Comparison of ENCODE assay signal across 8 mouse cellular contexts in the genomic region with DNA sequence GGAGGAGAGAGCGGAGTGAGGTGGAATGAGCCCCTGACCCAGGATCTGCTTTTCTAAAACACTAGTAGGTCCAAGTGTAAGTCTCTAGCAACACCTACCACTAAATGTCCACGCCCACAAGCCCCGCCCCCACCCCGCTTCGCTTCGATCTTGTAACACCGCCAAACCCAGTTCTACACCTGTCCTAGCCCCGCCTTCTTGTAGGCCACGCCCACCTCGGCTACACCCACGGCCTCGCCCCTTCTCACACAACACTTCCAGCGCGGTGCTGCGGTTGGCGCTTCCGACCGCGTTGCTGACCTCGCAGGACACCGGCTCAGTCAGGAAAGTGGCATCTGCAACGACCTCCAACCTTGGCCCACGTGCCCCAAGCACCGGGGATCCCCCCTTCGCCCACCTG. TPM values are rescaled to one million over a fixed set of nuclear protein-coding genes. Genes with fewer than 3 reads are reported as not detected.
A peak's percentile ranks its signal among the peaks of the same experiment; 100 is the strongest.
DNase-seq lines count a peak whose midpoint lies in the region; ATAC-seq and TF ChIP-seq lines count a peak whose summit lies in the region.

No protein-coding gene starts in this region.

- peak overlapping the region in 1 of 3 experiments; percentile 16 for H3K4me3 ChIP-seq in CH12.LX (replicated peaks in 1 of 3; ENCODE audit: low read depth in 2 of 3, low read length in 2 of 3, poor library complexity in 1 of 3)
- H3K4me3 ChIP-seq in hindbrain, embryonic 15.5 days: peak overlapping the region; percentile 20
- H3K4me3 ChIP-seq in liver, embryonic 14.5 days (ENCODE audit: insufficient read depth in 1 of 2, low read depth in 2 of 2, low read length in 2 of 2): no peak overlapping the region; a peak in 1 of 4 replicates
- H3K4me3 ChIP-seq in neural tube, embryonic 12.5 days: 0 out of 2 replicates have a peak overlapping the region, but pooled peaks have one; percentile 2

- TF ChIP-seq POLR2A in CH12.LX (IDR thresholded peaks at IDR 0.05; ENCODE audit: low read depth, low read length): no peak

- H3K4me1 ChIP-seq in CH12.LX (ENCODE audit: control insufficient read depth in 1 of 2, insufficient read depth in 2 of 2): peaks cover 16 to 31% of the 10 kb centered on the region in 2 experiments
- peaks cover 35% of the 10 kb centered on the region for H3K4me1 ChIP-seq in hindbrain, embryonic 15.5 days (replicated peaks)
- H3K4me1 ChIP-seq in liver, embryonic 14.5 days (replicated peaks; ENCODE audit: control insufficient read depth in 2 of 2, insufficient read depth in 2 of 2, low read length in 1 of 2): no peaks in the 10 kb centered on the region
- H3K4me1 ChIP-seq in neural tube, embryonic 12.5 days: peaks cover 36% of the 10 kb centered on the region

- 3% methylated on average over 25 of the region's 25 CpGs for WGBS in hindbrain, embryonic 15.5 days
- WGBS in liver, embryonic 14.5 days (ENCODE audit: insufficient replicate concordance): 2% methylated on average over 25 of the region's 25 CpGs
- 3% methylated on average over 25 of the region's 25 CpGs for WGBS in neural tube, embryonic 12.5 days

- TF ChIP-seq RAD21 in CH12.LX (IDR thresholded peaks at IDR 0.05; ENCODE audit: low read depth, low read length): no peak

- dilution Hi-C loops in CH12.LX (cut with MboI; ENCODE audit: extremely low pct_ligation_motif_present, extremely low pct_unique_long_range_greater_than_20kb, low sequenced_read_pairs): no loop called here

- H3K9ac ChIP-seq in CH12.LX (ENCODE audit: insufficient read depth, low read depth): no peak overlapping the region
- H3K9ac ChIP-seq in hindbrain, embryonic 15.5 days: no peak overlapping the region
- no peak overlapping the region for H3K9ac ChIP-seq in liver, embryonic 14.5 days (replicated peaks)
- no peak overlapping the region for H3K9ac ChIP-seq in neural tube, embryonic 12.5 days

- no peaks in the 10 kb centered on the region for H3K36me3 ChIP-seq in CH12.LX (replicated peaks in 1 of 2; ENCODE audit: control insufficient read depth in 1 of 2, insufficient read depth in 1 of 2, low read length in 1 of 2)
- no peaks in the 10 kb centered on the region for H3K36me3 ChIP-seq in hindbrain, embryonic 15.5 days
- H3K36me3 ChIP-seq in liver, embryonic 14.5 days (replicated peaks; ENCODE audit: control insufficient read depth, insufficient read depth, low read depth): no peaks in the 10 kb centered on the region
- H3K36me3 ChIP-seq in neural tube, embryonic 12.5 days: no peaks in the 10 kb centered on the region

- no peak for TF ChIP-seq CTCF in CH12.LX (conservative IDR thresholded peaks at IDR 0.05 in 1 of 2, IDR thresholded peaks at IDR 0.05 in 1 of 2; ENCODE audit: low read depth in 2 of 2, low read length in 2 of 2)
- no peak for TF ChIP-seq CTCF in liver, embryonic 14.5 days (IDR thresholded peaks at IDR 0.05; ENCODE audit: low read depth)

- in situ Hi-C loops in CH12.LX (cut with MboI; ENCODE audit: low pct_ligation_motif_present, low pct_unique_long_range_greater_than_20kb, low sequenced_read_pairs): no loop called here

- ATAC-seq in hindbrain, embryonic 15.5 days (ENCODE audit: low FRiP score, low read depth): no peak
- ATAC-seq in liver, embryonic 14.5 days (ENCODE audit: insufficient read depth): no peak
- ATAC-seq in neural tube, embryonic 12.5 days (ENCODE audit: low FRiP score, low read depth): no peak
- no peak for ATAC-seq in frontal cortex, adult (ENCODE audit: low TSS enrichment)

- H3K27me3 ChIP-seq in CH12.LX (replicated peaks): peaks cover 87% of the 10 kb centered on the region
- peaks cover 49% of the 10 kb centered on the region for H3K27me3 ChIP-seq in hindbrain, embryonic 15.5 days
- peaks cover 57% of the 10 kb centered on the region for H3K27me3 ChIP-seq in liver, embryonic 14.5 days (ENCODE audit: control insufficient read depth, insufficient read depth, low read length)
- peaks cover 63% of the 10 kb centered on the region for H3K27me3 ChIP-seq in neural tube, embryonic 12.5 days (replicated peaks)

- H3K27ac ChIP-seq in CH12.LX (ENCODE audit: insufficient read depth, low read depth): no peak overlapping the region
- no peak overlapping the region for H3K27ac ChIP-seq in hindbrain, embryonic 15.5 days (replicated peaks)
- H3K27ac ChIP-seq in liver, embryonic 14.5 days: no peak overlapping the region
- H3K27ac ChIP-seq in neural tube, embryonic 12.5 days: no peak overlapping the region

- H3K79me2 ChIP-seq in CH12.LX (replicated peaks; ENCODE audit: control insufficient read depth, extremely low read depth, insufficient read depth, poor library complexity, severe bottlenecking): no peaks in the 10 kb centered on the region

- TF ChIP-seq EP300 in CH12.LX (IDR thresholded peaks at IDR 0.05; ENCODE audit: low read length): no peak
- TF ChIP-seq EP300 in liver, embryonic 14.5 days (IDR thresholded peaks at IDR 0.05; ENCODE audit: low read depth): no peak

- DNase-seq in A20 (ENCODE audit: low read depth, low spot score) (peak; percentile 83), CH12.LX (ENCODE audit: extremely low read depth) (peak; percentile 61), MN1 (ENCODE audit: low spot score) (no peak)
- DNase-seq in liver, embryonic 14.5 days (ENCODE audit: low read depth in 3 of 3, low spot score in 3 of 3): peak in 1 of 3 experiments; percentile 24
- no peak for DNase-seq in right cerebral cortex, adult 2 months (ENCODE audit: low spot score in 2 of 2)

- no peaks in the 10 kb centered on the region for H3K9me3 ChIP-seq in CH12.LX (replicated peaks; ENCODE audit: low read length)
- H3K9me3 ChIP-seq in hindbrain, embryonic 15.5 days: no peaks in the 10 kb centered on the region
- H3K9me3 ChIP-seq in liver, embryonic 14.5 days (ENCODE audit: control insufficient read depth, low read length): no peaks in the 10 kb centered on the region
- H3K9me3 ChIP-seq in neural tube, embryonic 12.5 days: no peaks in the 10 kb centered on the region

- peak overlapping the region; percentile 70 for H3K4me2 ChIP-seq in CH12.LX (ENCODE audit: insufficient read depth, low read depth, poor library complexity, severe bottlenecking)
- H3K4me2 ChIP-seq in hindbrain, embryonic 15.5 days: peak overlapping the region; percentile 42
- peak overlapping the region; percentile 24; the same call in 1 of the 2 replicates for H3K4me2 ChIP-seq in liver, embryonic 14.5 days (ENCODE audit: low read depth)
- peak overlapping the region; percentile 31 for H3K4me2 ChIP-seq in neural tube, embryonic 12.5 days (replicated peaks)

TF ChIP-seq in CH12.LX, 34 proteins besides CTCF, POLR2A, EP300 and RAD21 (continues in another document):
- TF ChIP-seq MXI1 (IDR thresholded peaks at IDR 0.05; ENCODE audit: low read depth, low read length) (no peak), MAX (IDR thresholded peaks at IDR 0.05; ENCODE audit: low read length) (0 out of 2 replicates have a peak, but pooled peaks have one; percentile 25), RCOR1 (conservative IDR thresholded peaks at IDR 0.05; ENCODE audit: low read depth, low read length) (no peak), CHD1 (IDR thresholded peaks at IDR 0.05; ENCODE audit: low read depth, low read length) (no peak), BHLHE40 (IDR thresholded peaks at IDR 0.05; ENCODE audit: low read depth, low read length) (peak; percentile 65)

RNA-seq across cellular contexts. Expression of a gene that starts 3.7 kb away (rescaled TPM):
- not detected in 2 replicates for total RNA-seq in CH12.LX (2012; rRNA removed)
- not detected in 2 replicates for total RNA-seq in CH12.LX (2014; rRNA removed)
- polyA plus RNA-seq in CH12.LX (2012; ENCODE audit: insufficient read length, low read depth): not detected in 2 replicates
- polyA plus RNA-seq in hindbrain, embryonic 15.5 days (2015; fragmentation: Nextera tagmentation; extraction: Ambion mirVana): 4.7 and 7.3 TPM in 2 replicates
- polyA plus RNA-seq in liver, embryonic 14.5 days (2012; rRNA removed): 0.10 and 0.30 TPM in 2 replicates
- polyA plus RNA-seq in liver, embryonic 14.5 days (2014; fragmentation: Nextera tagmentation; extraction: Ambion mirVana): 0.18 TPM in 1 of 2 replicates, not detected in the other
- 13.5 and 14.6 TPM in 2 replicates for polyA plus RNA-seq in neural tube, embryonic 12.5 days (2016; fragmentation: Nextera tagmentation; extraction: Ambion mirVana)

RNA-seq across cellular contexts. Expression of a gene that starts 4.3 kb away (rescaled TPM):
- total RNA-seq in CH12.LX (2012; rRNA removed): 2.1 and 2.4 TPM in 2 replicates
- total RNA-seq in CH12.LX (2014; rRNA removed): not detected in 2 replicates
- polyA plus RNA-seq in CH12.LX (2012; ENCODE audit: insufficient read length, low read depth): 1.0 TPM in 1 of 2 replicates, not detected in the other
- 1.1 and 1.2 TPM in 2 replicates for polyA plus RNA-seq in hindbrain, embryonic 15.5 days (2015; fragmentation: Nextera tagmentation; extraction: Ambion mirVana)
- 0.03 TPM in 2 replicates for polyA plus RNA-seq in liver, embryonic 14.5 days (2012; rRNA removed)
- 0.08 and 0.19 TPM in 2 replicates for polyA plus RNA-seq in liver, embryonic 14.5 days (2014; fragmentation: Nextera tagmentation; extraction: Ambion mirVana)
- 2.0 and 3.3 TPM in 2 replicates for polyA plus RNA-seq in neural tube, embryonic 12.5 days (2016; fragmentation: Nextera tagmentation; extraction: Ambion mirVana)

RNA-seq across cellular contexts. Expression of a gene that starts 8.4 kb away (rescaled TPM):
- total RNA-seq in CH12.LX (2012; rRNA removed): 0.34 and 0.93 TPM in 2 replicates
- not detected in 2 replicates for total RNA-seq in CH12.LX (2014; rRNA removed)
- 0.10 TPM in 1 of 2 replicates, not detected in the other for polyA plus RNA-seq in CH12.LX (2012; ENCODE audit: insufficient read length, low read depth)
- polyA plus RNA-seq in hindbrain, embryonic 15.5 days (2015; fragmentation: Nextera tagmentation; extraction: Ambion mirVana): 674 and 762 TPM in 2 replicates
- 2.9 and 4.0 TPM in 2 replicates for polyA plus RNA-seq in liver, embryonic 14.5 days (2012; rRNA removed)
- 3.5 and 4.5 TPM in 2 replicates for polyA plus RNA-seq in liver, embryonic 14.5 days (2014; fragmentation: Nextera tagmentation; extraction: Ambion mirVana)
- polyA plus RNA-seq in neural tube, embryonic 12.5 days (2016; fragmentation: Nextera tagmentation; extraction: Ambion mirVana): 368 and 386 TPM in 2 replicates

RNA-seq across cellular contexts. Expression of a gene that starts 32.2 kb away (rescaled TPM):
- 133 and 161 TPM in 2 replicates for total RNA-seq in CH12.LX (2012; rRNA removed)
- total RNA-seq in CH12.LX (2014; rRNA removed): 131 and 144 TPM in 2 replicates
- 175 and 197 TPM in 2 replicates for polyA plus RNA-seq in CH12.LX (2012; ENCODE audit: insufficient read length, low read depth)
- 2.4 and 2.9 TPM in 2 replicates for polyA plus RNA-seq in hindbrain, embryonic 15.5 days (2015; fragmentation: Nextera tagmentation; extraction: Ambion mirVana)
- polyA plus RNA-seq in liver, embryonic 14.5 days (2012; rRNA removed): 0.92 and 1.2 TPM in 2 replicates
- polyA plus RNA-seq in liver, embryonic 14.5 days (2014; fragmentation: Nextera tagmentation; extraction: Ambion mirVana): 0.69 and 1.1 TPM in 2 replicates
- polyA plus RNA-seq in neural tube, embryonic 12.5 days (2016; fragmentation: Nextera tagmentation; extraction: Ambion mirVana): 1.4 and 2.1 TPM in 2 replicates

RNA-seq across cellular contexts. Expression of a gene that starts 34.1 kb away (rescaled TPM):
- total RNA-seq in CH12.LX (2012; rRNA removed): 8.0 and 11.9 TPM in 2 replicates
- total RNA-seq in CH12.LX (2014; rRNA removed): 6.3 and 11.8 TPM in 2 replicates
- 11.8 and 11.9 TPM in 2 replicates for polyA plus RNA-seq in CH12.LX (2012; ENCODE audit: insufficient read length, low read depth)
- 0.53 and 0.56 TPM in 2 replicates for polyA plus RNA-seq in hindbrain, embryonic 15.5 days (2015; fragmentation: Nextera tagmentation; extraction: Ambion mirVana)
- polyA plus RNA-seq in liver, embryonic 14.5 days (2012; rRNA removed): 3.3 and 4.7 TPM in 2 replicates
- polyA plus RNA-seq in liver, embryonic 14.5 days (2014; fragmentation: Nextera tagmentation; extraction: Ambion mirVana): 4.5 and 4.9 TPM in 2 replicates
- polyA plus RNA-seq in neural tube, embryonic 12.5 days (2016; fragmentation: Nextera tagmentation; extraction: Ambion mirVana): 0.72 and 1.2 TPM in 2 replicates

Comparison
In these comparisons a context has a peak if more than half of its experiments do, and no peak if none do; other contexts are left out.
1. DNase-seq: peak in A20 (single experiment) and CH12.LX (single experiment); none in right cerebral cortex, adult 2 months (0 of 2) and MN1 (single experiment).
2. H3K4me3 ChIP-seq: peak in hindbrain, embryonic 15.5 days (single experiment) and neural tube, embryonic 12.5 days (single experiment); none in liver, embryonic 14.5 days (0 of 2).
3. RNA of a gene that starts 8.4 kb away (polyA plus RNA-seq): 674 to 762 TPM in hindbrain, embryonic 15.5 days and 368 to 386 TPM in neural tube, embryonic 12.5 days; 2.9 to 4.5 TPM in liver, embryonic 14.5 days and 0.10 TPM in CH12.LX; every median in the first group is over 10 times any median in the second.
4. Peak in every context shown above with its lines, with median percentiles within 50 percentile points of each other: H3K4me2 ChIP-seq.